Mouse (Mus musculus) Muller cell, postnatal 12 days (primary cell): Measurements from ENCODE around the gene Hist1h2bj.

Experiments used
- DNase-seq: peaks from one replicate; pipeline ENCODE4 v3.0.0-alpha.2; 2015; ENCODE audit errors: inconsistent ontology term

Hist1h2bj gene

GRCm38 (mm10) chr13:22015479-22016450, 27.2 kb upstream of the Hist1h2bj start:
- peak; percentile 78 for DNase-seq

- DNase-seq, result no peak
Observed at GRCm38 (mm10) chr13:22019934-22020835, 22.8 kb upstream of the Hist1h2bj start.

GRCm38 (mm10) chr13:22020901-22021339, 22.1 kb upstream of the Hist1h2bj start:
- peak; percentile 75 for DNase-seq

GRCm38 (mm10) chr13:22021581-22021980, 21.4 kb upstream of the Hist1h2bj start:
- peak; percentile 52 for DNase-seq

GRCm38 (mm10) chr13:22022241-22022640, 20.8 kb upstream of the Hist1h2bj start:
- peak; percentile 85 for DNase-seq

- peak; percentile 90 for DNase-seq
Observed at GRCm38 (mm10) chr13:22026058-22027031, 16.7 kb upstream of the Hist1h2bj start.

- peak; percentile 92 for DNase-seq
Observed at GRCm38 (mm10) chr13:22028673-22029460, 14.1 kb upstream of the Hist1h2bj start.

- no peak for DNase-seq
Observed at GRCm38 (mm10) chr13:22029928-22030327, 13.1 kb upstream of the Hist1h2bj start.

GRCm38 (mm10) chr13:22030493-22030892, 12.5 kb upstream of the Hist1h2bj start:
- DNase-seq, result no peak

- DNase-seq, result no peak
Observed at GRCm38 (mm10) chr13:22033741-22034442, 9.1 kb upstream of the Hist1h2bj start.

GRCm38 (mm10) chr13:22034443-22035266, 8.4 kb upstream of the Hist1h2bj start:
- no peak for DNase-seq

GRCm38 (mm10) chr13:22035267-22036148, 7.5 kb upstream of the Hist1h2bj start, which contains the start of the genes Hist1h2ah and Hist1h2bk:
TSS of gene Hist1h2ah (minus strand) at chr13:22035568.
TSS of gene Hist1h2bk (plus strand) at chr13:22035870.
- DNase-seq, result peak; percentile 93

GRCm38 (mm10) chr13:22036149-22036956, 6.7 kb upstream of the Hist1h2bj start:
- no peak for DNase-seq

- DNase-seq, result no peak
Observed at GRCm38 (mm10) chr13:22036986-22037385, 6.0 kb upstream of the Hist1h2bj start.

- DNase-seq, result no peak
Observed at GRCm38 (mm10) chr13:22037415-22037814, 5.6 kb upstream of the Hist1h2bj start.

- no peak for DNase-seq
Observed at GRCm38 (mm10) chr13:22039364-22039763, 3.6 kb upstream of the Hist1h2bj start.
